Mouse (Mus musculus) spleen, postnatal 4 days (tissue): Measurements from ENCODE around the gene Cbln3.

Experiments used
- DNase-seq, 2 experiments: peaks; one replicate each; pipeline ENCODE4 v3.0.0; 2022; ENCODE audit warnings: low spot score in 2 of 2

The Cbln3 gene

DNA sequence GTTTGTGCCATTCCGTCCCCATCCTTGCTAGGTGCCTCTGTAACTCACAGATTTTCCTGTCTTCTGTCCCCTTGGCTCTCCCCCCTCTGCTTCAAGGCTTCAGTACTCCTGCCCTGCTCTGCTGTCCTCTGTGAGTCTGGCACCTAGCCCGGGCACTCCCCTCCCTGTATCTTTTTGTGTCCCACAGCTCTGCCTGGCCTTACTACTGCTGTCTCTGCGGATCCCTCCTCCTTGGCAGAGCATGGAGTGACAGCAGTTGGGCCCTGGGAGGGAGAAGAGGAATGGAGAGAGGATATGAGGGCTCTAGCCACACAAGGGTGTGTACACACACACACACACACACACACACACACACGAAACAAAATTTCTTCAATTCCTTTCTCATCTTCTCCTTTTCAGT, at the start of gene Cbln3:
Gene Cbln3, minus strand, starts transcription at position 227 of the 400 bp plus-strand sequence.
- peak; percentile 48 to 69 for DNase-seq

DNA sequence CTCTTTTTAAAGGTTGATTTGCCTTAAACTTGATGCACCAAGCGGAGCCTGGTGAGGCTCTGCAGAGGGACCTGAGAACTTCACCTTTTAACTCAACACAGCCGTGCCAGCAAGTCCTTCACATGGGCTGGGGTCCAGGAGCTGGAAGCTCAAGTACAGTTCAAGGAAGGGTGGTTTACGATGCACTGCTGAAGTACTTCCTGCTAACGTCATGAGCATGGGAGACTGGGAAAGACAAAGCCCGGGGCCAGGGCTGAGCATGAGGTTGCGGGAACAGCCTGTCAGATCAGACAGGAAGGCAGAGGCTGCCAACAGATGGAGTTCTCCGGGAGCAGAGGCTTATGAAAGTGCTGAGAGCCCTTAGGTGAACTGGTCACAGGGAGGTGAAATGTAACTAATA, 49.4 kb upstream of the Cbln3 start:
- DNase-seq: peak in 1 of 2 experiments; percentile 59

DNA sequence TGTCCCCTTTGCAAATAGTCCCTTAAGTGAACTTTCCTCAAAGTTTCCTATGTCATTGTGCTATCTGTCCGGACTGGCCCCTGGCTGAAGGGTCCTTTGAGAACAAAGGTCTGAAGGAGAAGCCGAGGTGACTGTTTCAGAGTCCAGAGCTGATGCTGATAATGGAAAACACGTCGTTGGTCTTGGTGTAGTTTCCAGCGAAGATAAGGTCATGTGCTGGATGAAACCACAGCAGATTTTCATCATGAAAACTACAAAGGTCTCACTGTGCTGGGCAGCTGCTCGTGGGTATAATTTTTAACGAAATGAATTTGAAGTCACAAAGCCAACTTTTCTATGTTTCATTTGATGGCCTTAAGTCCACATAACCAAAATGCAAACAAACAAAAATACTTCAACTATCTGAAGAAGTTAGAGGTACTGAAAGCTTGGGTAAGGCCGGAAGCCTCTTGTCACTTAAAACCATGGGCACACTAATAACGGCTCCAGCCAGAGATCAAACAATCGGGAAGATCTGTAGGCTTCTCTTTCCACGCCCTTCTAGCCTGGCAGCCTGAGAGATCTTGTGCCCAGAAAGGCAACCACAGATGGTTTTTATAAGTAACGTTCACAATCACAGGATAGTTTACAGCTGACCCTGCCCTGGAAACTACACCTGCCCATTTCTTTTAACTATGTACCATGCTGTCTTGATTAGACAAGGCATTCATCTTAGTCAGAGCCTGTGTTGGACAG, 45.2 kb upstream of the Cbln3 start:
- peak in 1 of 2 experiments; percentile 53 for DNase-seq

DNA sequence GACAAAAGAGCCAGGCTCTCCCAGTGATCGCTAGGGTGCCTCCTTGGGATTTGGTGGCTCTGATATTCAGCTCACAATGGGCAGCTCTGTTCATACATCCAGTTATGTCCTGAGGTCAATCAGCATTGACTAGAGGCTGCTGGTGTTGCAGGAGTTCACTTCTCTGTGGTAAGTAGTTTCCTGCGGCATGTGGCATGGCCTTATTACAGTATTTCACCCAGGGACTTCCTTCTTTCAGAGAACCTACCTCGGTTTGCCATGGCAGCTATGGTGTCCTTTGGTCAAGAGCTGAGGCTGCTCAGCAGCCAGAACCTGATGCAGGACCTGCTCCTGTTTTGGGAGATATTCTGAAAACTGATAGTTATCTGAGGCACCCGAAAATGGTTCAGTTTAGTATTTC, 42.7 kb upstream of the Cbln3 start:
- peak in 1 of 2 experiments; percentile 57 for DNase-seq

DNA sequence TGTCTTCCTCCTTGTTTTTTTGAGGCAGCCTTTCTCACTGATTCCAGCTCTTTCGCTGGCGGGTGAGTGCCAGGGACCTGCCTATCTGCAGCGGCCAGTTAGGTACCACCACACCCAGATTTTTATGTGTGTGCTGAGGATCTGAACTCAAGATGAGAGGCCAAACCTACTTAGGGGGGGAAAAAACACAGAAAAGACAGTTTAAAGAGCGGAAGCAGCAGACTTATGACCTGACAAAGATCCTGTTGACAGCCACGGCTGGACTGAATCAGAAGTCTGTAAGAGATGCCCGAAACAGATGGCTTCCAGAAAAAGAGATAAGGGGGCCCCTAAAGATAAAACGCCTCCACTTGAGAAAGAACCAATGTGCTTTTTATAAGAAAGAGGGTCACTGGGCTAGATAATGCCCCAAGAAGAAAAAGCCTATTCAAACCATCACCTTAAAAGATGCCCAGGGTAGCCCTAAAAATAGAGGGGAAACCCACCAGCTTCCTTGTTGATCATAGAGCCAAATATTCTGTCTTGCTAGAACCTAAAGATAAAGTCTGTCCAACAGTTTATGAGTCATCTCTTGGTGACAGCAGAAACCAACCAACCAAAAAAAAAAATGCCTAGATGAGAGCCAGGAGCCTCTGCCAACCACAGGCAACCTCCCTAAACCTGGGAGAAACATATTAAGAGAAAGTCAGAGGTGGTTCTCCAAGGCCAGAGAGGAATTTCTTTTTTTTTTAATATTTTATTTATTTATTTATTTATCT, 38.5 kb upstream of the Cbln3 start:
- DNase-seq: peak; percentile 51 to 64

DNA sequence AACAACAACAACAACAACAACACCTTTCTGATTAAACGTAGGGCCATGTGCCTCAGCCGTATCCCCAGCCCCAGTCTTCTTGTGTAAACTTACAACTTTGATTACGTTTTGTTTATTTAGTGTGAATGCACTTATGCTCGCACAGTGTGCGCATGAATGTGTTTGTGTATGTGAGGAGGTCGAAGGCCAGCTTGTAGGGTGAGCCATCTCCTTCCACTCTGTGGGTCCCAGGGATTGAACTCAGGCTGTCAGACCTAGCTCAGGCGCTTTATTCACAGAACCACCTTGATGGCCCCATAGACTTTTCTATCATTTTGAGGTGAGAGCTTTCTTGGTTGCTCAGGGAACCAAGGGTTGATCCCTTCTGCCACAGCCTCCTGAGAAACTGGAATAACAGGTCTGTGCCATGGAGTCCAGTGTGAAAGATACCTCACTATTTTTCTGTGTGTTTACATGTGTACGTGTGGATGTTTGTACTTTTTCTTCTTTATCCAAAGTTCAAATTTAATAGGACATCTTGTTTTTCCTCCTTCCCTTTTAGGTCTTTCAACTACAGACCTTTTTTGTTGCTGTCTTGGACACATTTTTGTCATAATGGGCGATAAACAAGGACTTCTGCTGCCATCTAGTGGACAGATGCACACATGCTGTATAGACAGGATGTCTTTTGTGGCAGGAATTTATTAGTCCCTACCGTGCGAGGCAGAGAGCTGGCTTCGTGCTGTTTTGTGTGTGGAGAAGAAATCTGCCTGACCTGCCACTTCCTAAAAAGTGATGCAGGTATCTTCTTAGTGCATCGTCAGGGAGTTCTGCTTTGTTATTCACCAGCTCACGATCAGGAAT, 34.3 kb upstream of the Cbln3 start:
- DNase-seq: peak; percentile 67 to 79

DNA sequence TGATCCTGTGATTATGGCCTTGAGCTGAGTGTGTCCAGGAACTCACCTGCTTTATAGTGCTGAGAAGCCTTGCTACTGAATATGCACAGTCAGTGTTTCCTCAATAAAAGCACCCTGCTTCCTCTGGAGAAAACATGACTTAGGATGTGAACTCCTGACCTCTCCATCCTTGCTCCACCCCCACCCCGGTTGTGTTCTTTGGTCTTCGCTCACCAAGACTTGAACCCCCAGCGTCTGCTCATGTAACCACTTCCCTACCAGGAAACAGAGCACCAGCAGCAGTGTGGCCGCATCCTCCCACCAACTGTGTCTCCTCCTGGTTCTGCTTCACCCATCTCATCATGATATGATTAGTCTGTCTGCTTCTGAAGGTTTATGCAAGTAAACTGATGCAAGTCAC, 29.2 kb upstream of the Cbln3 start:
- DNase-seq: no peak

DNA sequence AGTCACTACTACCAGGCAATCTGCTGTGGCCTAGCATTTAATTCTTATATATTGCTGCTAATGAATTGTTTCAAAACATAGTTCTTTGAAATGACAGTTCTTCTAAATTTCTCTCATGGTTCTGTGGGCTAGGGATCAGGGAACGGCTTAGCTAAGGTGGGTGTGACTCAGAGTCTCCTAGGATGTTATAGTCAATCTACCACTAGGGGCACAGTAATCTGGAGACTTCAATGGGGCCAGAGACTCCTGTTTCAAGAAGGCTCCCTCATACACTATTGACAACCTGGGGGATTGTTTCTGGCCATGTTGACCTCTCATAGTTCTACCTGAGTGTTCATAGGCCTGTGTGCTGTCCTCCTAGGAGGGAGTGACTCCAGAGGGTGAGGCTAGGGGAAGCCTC, 21.3 kb upstream of the Cbln3 start:
- DNase-seq: no peak

DNA sequence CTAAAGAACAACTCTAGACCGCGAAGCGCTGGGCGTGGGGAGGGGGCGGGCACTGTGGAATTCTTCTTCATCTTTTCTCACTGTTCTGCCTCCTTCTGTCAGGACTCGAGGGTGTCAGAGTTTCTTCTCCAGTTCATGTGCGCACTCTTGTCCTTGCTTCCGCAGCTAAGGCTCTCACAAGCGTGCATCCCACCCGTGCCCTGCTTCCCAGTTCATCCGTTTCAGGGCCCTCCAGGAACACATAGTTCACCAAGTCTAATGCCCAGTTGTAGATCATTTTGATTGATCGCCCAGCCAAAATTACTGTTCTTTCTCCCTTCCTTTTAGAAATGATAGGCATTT, 16.2 kb upstream of the Cbln3 start:
- DNase-seq: no peak

DNA sequence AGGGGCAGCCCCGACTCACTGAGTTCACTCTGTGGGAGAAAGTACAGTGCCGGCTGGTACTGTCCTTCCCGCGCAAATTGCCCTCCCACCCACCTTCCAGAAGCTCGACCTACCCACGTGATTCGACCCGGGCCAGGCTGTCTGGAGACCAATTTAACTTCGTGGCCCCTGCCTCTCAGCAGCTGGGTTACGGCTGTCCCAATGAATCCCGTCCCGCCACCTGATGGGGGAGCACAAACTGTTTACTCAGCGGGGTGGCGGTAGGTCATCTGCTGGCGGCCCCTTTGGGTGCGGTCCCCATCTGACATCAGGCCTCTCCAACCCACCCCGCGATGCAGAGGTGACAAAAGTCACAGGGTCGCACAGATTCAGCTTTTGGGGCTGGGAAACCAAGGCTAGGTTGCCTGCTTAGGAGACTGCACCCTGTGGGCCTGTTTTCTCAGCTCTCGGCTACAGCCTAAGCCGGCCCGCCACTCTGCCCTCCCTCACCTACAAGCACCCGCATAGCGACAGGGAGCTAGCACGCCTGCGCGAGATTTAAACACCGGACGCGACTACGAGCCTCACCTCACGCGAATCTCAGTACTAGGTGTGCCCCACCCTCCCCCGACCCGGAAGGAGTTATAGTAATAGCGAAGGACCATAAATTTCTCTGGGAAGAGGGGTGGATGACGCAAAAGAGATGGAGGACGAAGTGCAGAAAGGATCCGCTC, 15.7 kb upstream of the Cbln3 start, which contains the start of gene Sdr39u1:
Gene Sdr39u1, minus strand, starts transcription at position 593 of the 713 bp plus-strand sequence.
- DNase-seq: peak; percentile 80 to 89

DNA sequence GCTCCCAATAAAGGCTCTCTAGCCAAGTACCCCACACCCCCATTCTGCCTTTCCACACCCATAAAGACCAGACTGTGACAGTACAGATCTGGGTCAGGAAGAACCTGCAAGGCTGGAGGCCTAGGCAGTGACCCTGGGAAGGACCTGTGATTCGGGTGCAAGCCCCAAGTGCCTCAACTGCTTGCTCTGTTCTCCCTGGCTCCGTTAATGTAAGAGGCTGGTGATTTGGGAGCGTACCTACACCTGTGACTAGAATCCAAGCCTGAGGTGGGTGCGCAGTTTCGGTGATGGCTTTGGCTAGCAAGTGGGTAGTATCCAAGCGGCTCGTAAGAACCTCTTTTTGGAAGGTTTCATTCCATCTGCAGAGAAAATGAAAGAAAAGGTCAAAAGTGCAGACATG, 14.8 kb upstream of the Cbln3 start:
- DNase-seq: no peak

DNA sequence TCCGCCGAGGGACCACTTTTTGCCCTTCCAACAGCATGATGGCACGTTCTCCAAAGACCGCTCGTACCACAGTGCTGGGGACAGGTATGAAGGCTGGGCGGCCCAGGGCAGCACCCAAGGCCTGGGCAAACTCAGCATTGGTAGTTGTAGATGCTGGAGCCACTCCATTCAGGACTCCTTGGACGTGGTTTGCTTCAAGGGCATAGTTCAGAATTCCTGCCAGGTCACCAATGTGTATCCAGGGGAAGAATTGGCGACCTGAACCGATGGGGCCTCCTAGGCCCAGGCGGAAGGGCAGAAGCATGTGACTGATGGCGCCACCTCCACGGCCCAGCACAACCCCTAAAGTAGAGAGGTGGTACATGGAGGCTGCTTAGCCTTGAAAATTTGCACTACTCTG, 13.5 kb upstream of the Cbln3 start:
- no peak for DNase-seq

DNA sequence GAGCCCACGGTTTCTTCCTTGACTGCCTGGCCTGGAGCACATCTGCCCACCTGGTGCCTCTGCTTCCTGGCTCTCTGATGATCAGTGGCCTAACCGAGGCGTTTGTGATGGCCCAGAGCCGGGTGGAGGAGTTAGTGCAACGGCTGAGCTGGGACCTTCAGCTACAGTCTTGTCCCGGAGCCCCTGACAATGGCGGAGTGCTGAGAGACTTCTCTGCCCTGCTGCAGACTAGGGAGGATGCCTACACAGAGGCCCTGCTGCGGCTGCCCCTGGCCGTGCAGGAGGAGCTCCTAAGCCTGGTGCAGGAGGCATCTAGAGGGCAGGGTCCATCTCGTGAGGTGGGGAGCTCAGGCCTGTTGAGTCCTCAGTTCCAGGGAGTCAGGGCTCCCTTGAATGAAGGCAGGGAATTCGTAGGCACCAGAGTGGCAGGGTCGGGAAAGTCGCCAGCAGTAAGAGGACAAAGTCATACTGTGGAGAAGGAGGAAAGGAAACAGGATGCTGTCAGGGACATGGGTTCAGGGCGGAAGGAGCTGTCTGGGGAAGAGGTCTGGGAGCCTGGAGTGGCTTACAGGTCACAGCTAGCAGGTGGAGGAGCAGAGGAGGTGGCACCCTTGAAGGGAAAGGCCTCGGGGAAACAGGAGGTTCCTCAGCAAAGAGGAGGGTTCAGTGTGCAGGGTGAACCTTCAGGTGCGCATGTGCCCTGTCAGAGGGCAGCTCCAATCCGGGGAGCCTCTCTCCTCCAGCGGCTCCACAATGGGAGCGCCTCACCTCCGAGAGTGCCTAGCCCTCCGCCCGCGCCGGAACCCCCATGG, 2.6 kb upstream of the Cbln3 start:
- no peak for DNase-seq

DNA sequence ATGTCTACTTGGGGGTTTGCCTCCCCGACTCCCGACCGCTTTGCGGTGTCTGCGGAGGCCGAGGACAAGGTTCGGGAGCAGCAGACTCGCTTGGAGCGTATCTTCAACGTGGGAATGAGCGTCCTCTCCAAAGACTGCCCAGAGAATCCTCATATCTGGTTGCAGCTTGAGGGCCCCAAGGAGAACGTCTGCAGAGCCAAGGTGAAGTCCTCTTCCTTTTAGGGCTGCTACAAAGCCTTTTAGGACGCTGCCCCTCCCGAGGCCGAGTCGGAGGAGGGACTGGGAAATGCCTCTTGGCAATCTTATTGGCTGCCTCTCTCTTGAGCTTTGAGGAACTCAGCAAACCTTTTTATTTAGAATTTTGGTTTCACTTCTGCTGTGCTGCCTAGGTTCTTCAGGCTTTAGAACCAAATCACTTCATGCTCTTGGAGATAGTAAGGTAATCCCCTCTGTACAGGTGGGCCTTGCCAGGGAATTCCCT, 1.6 kb upstream of the Cbln3 start:
- DNase-seq: peak; percentile 66 to 79

DNA sequence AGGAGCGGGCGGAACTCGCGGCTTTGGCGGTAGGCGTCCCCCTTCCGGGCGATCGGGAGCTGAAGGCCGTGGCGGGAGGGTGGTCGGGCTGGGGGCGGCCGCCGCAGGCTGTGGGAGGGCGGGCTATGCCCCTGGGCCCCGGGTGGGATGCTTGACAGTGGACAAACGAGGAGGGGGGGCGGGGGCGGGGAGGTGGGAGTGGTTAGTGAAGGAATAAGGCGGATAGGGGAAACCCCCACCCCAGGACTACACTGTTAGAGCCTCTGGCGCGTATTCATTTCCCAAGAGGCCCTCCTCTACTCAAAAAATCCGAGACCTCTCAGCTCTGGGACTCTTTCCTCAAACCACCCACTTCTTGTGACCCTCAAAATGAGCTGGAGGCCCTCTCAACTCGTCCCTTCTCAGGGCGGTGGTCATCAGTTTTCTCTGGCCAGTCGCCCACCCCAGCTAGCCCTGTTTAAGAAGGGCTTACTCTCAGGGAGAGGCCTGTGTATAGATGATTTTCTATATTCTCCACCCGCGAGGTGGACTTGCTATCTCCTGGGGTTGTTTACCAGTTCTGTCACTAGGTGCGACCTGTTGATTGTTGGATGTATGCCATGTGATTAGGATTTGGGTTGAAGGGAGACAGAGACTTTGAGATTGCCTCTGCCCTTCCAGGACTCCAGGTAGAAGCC, 1.1 kb upstream of the Cbln3 start:
- DNase-seq: peak in 1 of 2 experiments; percentile 70

DNA sequence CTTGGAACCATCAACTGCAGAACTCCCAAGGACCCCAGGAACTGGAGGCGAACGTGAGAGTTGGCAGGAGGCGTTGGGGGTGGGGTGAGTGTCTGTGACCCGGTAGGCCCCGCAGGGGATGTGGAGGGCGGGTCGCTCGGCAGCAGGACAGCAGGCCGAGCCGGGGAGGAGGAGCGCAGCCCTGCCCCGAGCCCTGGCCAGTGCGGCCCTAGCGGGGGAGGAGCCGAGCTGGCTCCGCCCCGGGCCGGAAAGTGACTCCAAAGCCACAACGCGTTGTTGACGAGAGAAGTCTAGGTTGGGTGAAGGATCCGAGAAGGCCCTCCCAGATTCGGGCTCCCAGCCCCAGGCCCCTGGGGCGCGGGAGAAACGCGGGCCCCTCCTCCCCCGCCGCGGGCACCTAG, 521 bp upstream of the Cbln3 start, which contains the start of gene Khnyn:
Gene Khnyn, plus strand, starts transcription at position 235 of the 401 bp plus-strand sequence.
- DNase-seq: peak; percentile 86 to 92

DNA sequence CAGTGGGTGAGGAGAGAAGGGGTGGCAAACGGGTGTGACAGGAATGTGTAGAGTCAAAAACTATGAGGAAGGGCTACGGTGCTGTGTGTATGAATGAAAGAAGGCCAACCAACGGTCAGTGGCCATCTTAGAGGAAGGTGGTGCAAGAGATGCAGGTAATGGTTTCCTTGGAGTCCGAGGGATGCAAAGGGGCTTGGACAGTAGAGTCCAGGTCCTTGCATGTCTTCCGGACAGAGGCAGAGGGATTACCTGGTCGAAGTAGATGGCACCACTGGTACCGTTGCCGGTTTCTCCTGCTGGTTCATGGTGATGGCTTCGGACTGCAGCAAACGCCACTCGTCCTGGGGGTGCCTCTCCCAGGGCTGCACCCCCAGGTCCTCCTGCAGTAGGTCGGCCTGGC, 529 bp downstream of the Cbln3 start:
- no peak for DNase-seq

DNA sequence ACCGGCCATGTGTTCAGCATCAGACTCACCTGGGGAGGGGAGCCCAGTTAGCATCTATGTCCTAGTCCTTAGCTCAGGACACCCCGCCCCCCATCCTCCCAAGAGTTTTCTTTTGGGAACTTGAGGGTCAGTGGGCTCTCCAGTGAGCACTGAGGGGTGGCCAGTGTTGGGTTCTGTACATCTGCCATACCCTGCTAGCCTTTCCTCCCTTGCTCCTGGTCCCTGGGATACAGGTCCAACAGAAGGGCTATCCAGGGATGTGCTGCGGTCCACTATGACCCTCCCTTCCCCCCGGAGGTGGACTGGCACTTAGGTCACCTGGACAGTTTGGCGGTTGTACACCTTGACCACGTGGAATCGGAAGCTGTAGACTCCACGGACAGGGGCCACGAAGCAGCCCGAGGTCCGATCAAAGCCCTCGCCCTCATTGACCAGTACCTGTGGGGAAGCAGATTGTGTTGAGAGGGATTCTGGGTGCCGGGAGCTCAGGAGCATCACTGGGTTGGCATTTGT, 987 bp downstream of the Cbln3 start:
- DNase-seq: no peak

DNA sequence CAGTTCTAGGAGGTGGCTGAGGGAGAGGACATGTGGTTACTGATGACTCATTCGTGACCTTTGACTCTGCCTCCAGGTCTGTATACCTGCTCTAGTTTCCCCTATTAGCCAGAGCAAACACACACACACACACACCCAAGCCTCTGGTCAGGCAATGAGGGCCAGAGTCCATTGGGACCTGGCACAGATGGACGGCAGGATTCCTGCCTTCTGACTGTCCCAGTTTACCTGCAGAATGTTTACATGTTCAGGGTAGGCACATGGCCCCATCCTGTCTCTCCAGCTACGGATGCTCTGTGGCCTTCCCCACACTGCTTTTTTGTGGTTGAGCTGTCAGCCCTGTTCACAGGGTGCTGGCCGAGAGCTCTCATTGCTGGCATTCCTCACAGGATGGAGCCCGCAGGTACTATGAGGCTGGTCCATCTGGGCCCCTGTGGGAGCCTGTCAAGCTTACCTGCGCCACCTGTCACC, 2.0 kb downstream of the Cbln3 start:
- no peak for DNase-seq

DNA sequence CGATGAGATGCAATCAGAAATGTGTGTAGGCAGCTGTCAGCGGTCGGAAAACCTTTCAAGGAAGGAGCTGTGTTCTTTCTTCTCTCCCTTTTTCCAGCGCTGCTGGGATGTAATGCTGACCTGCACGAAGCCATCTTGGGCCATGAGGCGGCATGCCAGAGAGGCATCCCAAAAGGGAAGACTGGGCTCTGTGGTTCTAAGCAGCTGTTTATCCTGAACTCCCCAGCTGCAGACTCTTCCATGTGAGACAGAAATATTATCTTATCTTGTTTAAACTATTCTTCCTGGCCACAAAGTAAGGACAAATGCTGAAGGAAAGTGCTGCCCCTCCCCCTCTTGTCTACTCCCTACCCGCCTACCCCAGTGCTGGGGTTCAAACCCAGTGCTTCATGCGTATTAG, 3.2 kb downstream of the Cbln3 start:
- no peak for DNase-seq
